Mouse (Mus musculus): ENCODE measurements around the gene Rpl18a.

DNA sequence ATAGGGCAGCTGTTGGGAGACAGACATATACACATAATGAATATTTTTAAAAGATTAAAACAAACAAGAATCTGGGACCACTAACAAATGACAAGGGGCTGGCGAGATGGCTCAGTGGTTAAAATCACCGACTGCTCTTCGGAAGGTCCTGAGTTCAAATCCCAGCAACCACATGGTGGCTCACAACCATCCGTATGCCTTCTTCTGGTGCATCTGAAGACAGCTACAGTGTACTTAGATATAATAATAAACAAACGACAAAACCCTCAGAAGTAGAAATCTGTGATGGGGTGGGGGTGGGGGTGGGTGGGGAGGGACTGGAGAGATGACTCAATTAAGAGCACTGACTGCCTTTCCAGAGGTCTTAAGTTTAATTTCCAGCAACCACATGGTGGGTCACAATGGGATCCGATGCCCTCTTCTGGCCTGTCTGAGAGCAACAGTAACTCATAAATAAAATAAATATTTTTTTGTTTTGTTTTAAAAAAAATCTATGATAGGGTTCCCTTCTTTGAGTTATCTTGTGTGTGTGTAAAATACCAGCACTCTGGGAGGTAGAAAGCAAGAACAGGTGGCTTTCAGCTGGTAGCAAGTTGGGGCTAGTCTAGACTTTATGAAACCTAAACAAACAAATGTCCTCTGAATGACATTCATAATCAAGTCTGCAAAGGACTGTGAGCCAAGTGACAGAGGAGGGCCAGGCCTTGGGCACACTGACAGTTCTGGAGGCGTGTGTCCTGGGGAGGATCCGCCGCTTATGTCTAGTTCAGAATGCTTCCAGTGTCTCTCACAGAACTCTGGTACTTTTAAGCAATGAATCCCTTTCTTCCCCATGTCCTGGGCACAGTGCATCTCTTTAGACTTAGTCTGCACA, 23.1 kb upstream of the Rpl18a start:
- TF ChIP-seq POLR2A (IDR thresholded peaks at IDR 0.05; ENCODE audit: low read depth, low read length) (no peak), CTCF (IDR thresholded peaks at IDR 0.05; ENCODE audit: extremely low read depth, insufficient read depth, insufficient read length, insufficient replicate concordance) (no peak)
